Mouse (Mus musculus): Measurements from ENCODE around the gene Zfhx3.

GRCm38 (mm10) chr8:108702201-108702600 lies 759.8 kb downstream of the Zfhx3 start:
- TF ChIP-seq POLR2A (IDR thresholded peaks at IDR 0.05; ENCODE audit: borderline replicate concordance, control insufficient read depth, low read depth, low read length): no peak
- TF ChIP-seq CTCF (IDR thresholded peaks at IDR 0.05; ENCODE audit: control insufficient read depth, insufficient read depth, low read length): no peak
